Mouse (Mus musculus) liver, embryonic 14.5 days (tissue): ENCODE data around the gene Lzts2. TPM values are rescaled to one million over a fixed set of nuclear protein-coding genes. Genes with fewer than 3 reads are reported as not detected.

Experiments used
- ATAC-seq: fragments of 200-750 bp; cut with Nextera tagmentation; 2 replicates; pipeline ENCODE4 v1.8.0; 2017; ENCODE audit warnings: moderate number of reproducible peaks, mild to moderate bottlenecking, moderate library complexity; ENCODE audit not compliant: insufficient read depth
- DNase-seq, 3 experiments: peaks; one replicate each; pipeline ENCODE4 v3.0.0-alpha.2; 2012 to 2013; ENCODE audit warnings: low read depth in 3 of 3, low spot score in 3 of 3
- H3K27ac ChIP-seq: fragments of 300-500 bp; sonication (generic); 2 replicates; pipeline ENCODE4 v1.5.1; 2014; ENCODE audit warnings: moderate library complexity, mild to moderate bottlenecking, control low read depth, inconsistent platforms
- H3K27me3 ChIP-seq: fragments of 300-500 bp; sonication (generic); 2 replicates; pipeline ENCODE4 v1.6.1; 2014; ENCODE audit warnings: mild to moderate bottlenecking, low read length, moderate library complexity; ENCODE audit not compliant: control insufficient read depth, insufficient read depth
- H3K36me3 ChIP-seq: fragments of 300-500 bp; sonication (generic); replicated peaks from 2 replicates; pipeline ENCODE4 v1.6.1; 2014; ENCODE audit warnings: low read depth; ENCODE audit not compliant: control insufficient read depth, insufficient read depth
- H3K4me1 ChIP-seq, 2 experiments: fragments of 200-500 bp in 1 of 2; fragments of 300-500 bp in 1 of 2; sonication (generic) in 1 of 2; replicated peaks; 2 replicates each; pipeline ENCODE4 v1.6.1; 2012 to 2014; ENCODE audit warnings: antibody characterized with exemption in 1 of 2, inconsistent platforms in 1 of 2, low read length in 1 of 2; ENCODE audit not compliant: control insufficient read depth in 2 of 2, insufficient read depth in 2 of 2
- H3K4me2 ChIP-seq: fragments of 300-500 bp; sonication (generic); 2 replicates; pipeline ENCODE4 v1.6.1; 2014; ENCODE audit warnings: low read depth, mild to moderate bottlenecking, control low read depth, moderate library complexity
- H3K4me3 ChIP-seq, 2 experiments: fragments of 200-500 bp in 1 of 2; fragments of 300-500 bp in 1 of 2; sonication (generic) in 1 of 2; 2 replicates each; pipeline ENCODE4 v1.5.1; 2012 to 2014; ENCODE audit warnings: low read depth in 2 of 2, low read length in 2 of 2, mild to moderate bottlenecking in 2 of 2, control low read depth in 1 of 2, inconsistent platforms in 1 of 2, moderate library complexity in 1 of 2; ENCODE audit not compliant: insufficient read depth in 1 of 2
- H3K9ac ChIP-seq: fragments of 300-500 bp; sonication (generic); replicated peaks from 2 replicates; pipeline ENCODE4 v1.6.1; 2014; ENCODE audit warnings: mild to moderate bottlenecking, control low read depth, moderate library complexity
- H3K9me3 ChIP-seq: fragments of 300-500 bp; sonication (generic); 2 replicates; pipeline ENCODE4 v1.6.1; 2016; ENCODE audit warnings: low read length, mixed read lengths; ENCODE audit not compliant: control insufficient read depth
- CTCF ChIP-seq: IDR thresholded peaks from 2 replicates; pipeline ENCODE4 v1.5.1; 2016; ENCODE audit warnings: antibody characterized with exemption, low read depth, control low read depth
- EP300 ChIP-seq: IDR thresholded peaks from 2 replicates; pipeline ENCODE4 v1.6.1; 2016; ENCODE audit warnings: antibody characterized with exemption, low read depth
- WGBS: fragments of 180-500 bp; shearing (Covaris S2); extraction: QIAGEN DNeasy Blood & Tissue Kit; methylation state at CpG from one replicate; pipeline ENCODE4 v1.1.7; 2014; ENCODE audit not compliant: insufficient replicate concordance; 5-methylcytosine and 5-hydroxymethylcytosine counted together
- polyA plus RNA-seq, 2 experiments: library from polyadenylated mRNA; depleted of rRNA in 1 of 2; stranded (reverse) in 1 of 2; unstranded in 1 of 2; fragments of >200 nt; fragmentation: Nextera tagmentation in 1 of 2; extraction: Ambion mirVana in 1 of 2; gene quantifications; 2 replicates each; pipeline versions ENCODE4 v1.2.1 to v1.2.3; 2012 to 2014

Lzts2 gene
- polyA plus RNA-seq, 2 experiments: 3.7 to 4.8 TPM

DNA sequence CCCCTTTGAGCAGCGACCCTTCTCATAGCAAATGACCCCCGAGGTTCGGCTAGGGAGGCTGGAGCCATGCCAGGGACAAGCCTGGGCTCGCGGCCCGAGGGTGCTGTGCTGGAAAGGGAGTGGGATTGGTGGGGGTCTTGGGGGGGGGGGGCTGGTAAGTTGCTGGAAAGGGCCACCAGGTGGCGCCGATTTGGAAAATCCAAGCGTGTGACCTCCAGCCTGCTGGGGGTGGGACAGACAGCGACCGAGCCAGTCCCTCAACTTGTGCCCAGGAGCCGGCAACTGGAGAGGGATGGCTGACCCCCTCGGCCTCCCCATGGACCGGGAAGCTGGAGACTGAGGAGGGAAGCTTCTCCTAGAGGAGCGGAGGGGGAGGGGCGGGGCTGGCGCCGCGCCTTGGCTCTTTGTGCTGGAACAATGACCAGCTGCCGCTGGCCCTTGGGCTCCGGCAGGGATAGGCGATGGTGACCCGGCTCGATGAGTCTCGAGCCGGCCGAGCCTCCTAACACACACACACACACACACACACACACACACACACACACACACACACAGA lies 3.1 kb downstream of the Lzts2 start:
- Histone ChIP-seq H3K9ac (no peak overlapping the region; the same call in 1 of the 2 replicates), H3K4me1 (peaks cover 3 to 20% of the 10 kb centered on the region in 2 experiments; a peak in 3 of 4 replicates), H3K4me3 (peak overlapping the region; percentile 51 to 63), H3K27ac (no peak overlapping the region), H3K4me2 (peak overlapping the region; percentile 90), H3K36me3 (no peaks in the 10 kb centered on the region), H3K27me3 (peaks cover 2% of the 10 kb centered on the region; the same call in 1 of the 2 replicates), H3K9me3 (no peaks in the 10 kb centered on the region)
- peak; percentile 24; the same call in 1 of the 2 replicates for ATAC-seq
- TF ChIP-seq CTCF (peak; percentile 52), EP300 (no peak)
- 1% methylated on average over 15 of the region's 27 CpGs for WGBS
- no peak for DNase-seq

DNA sequence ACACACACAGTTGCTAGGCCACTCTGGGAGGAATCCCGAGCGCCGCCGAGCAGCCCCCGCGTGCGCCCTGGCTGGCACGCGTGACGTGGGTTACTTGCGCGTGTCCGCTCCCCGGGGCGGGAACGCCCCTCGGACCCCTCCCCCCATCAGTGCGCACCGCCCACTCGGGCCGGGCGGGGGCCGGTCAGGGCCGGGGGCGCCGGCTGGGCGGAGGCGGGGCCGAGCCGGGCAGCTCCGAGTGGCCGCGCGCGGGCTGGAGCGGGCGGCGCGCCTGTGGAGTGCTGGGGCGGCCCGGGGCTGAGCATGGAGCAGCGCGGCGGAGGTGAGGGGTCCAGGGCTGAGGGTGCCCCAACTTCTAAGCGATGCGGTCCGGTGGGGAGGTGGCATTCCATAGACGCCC lies 3.7 kb downstream of the Lzts2 start:
- H3K4me2 ChIP-seq: peak overlapping the region; percentile 90
- peak overlapping the region; percentile 52 for H3K9ac ChIP-seq
- no peaks in the 10 kb centered on the region for H3K36me3 ChIP-seq
- peaks cover 3 to 20% of the 10 kb centered on the region in 2 experiments; a peak in 3 of 4 replicates for H3K4me1 ChIP-seq
- TF ChIP-seq EP300 (no peak), CTCF (no peak)
- no peak for DNase-seq
- peak overlapping the region; percentile 51 to 63 for H3K4me3 ChIP-seq
- H3K9me3 ChIP-seq: no peaks in the 10 kb centered on the region
- under 1% methylated on average over 48 of the region's 48 CpGs for WGBS
- peaks cover 2% of the 10 kb centered on the region; the same call in 1 of the 2 replicates for H3K27me3 ChIP-seq
- peak; percentile 45; the same call in 1 of the 2 replicates for ATAC-seq
- no peak overlapping the region for H3K27ac ChIP-seq

DNA sequence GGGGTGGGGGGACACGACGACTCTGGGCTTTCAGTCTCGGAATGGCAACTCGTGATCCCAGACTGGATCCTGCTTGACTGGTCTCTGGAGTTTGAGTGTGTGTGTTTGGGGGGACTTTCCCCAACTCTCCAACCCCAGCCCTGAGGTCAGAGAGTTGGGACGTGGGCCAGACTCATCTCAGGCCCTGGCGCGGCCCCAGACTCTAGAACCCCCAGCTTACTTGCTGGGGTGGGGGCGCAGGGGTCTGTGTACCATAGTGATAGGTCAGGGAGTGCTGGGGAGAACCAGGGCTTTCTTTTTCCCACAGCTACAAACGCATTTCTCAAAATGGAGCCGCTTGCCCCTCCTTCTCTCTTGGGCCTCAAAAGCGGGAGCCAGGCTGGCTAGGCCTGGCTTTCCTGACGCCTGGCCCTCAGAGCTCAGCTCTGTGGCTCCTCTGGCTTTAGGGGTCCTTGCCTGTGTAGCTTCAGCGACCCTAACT lies 4.2 kb downstream of the Lzts2 start:
- DNase-seq: no peak
- Histone ChIP-seq H3K9me3 (no peaks in the 10 kb centered on the region), H3K27ac (no peak overlapping the region), H3K27me3 (peaks cover 2% of the 10 kb centered on the region; the same call in 1 of the 2 replicates), H3K9ac (peak overlapping the region; percentile 52), H3K4me2 (peak overlapping the region; percentile 90), H3K36me3 (no peaks in the 10 kb centered on the region), H3K4me1 (peaks cover 3 to 20% of the 10 kb centered on the region in 2 experiments; a peak in 3 of 4 replicates), H3K4me3 (peak overlapping the region; percentile 51 to 63)
- no peak for TF ChIP-seq CTCF
- no peak for TF ChIP-seq EP300
- no peak for ATAC-seq
- WGBS: 16% methylated on average over 13 of the region's 13 CpGs

DNA sequence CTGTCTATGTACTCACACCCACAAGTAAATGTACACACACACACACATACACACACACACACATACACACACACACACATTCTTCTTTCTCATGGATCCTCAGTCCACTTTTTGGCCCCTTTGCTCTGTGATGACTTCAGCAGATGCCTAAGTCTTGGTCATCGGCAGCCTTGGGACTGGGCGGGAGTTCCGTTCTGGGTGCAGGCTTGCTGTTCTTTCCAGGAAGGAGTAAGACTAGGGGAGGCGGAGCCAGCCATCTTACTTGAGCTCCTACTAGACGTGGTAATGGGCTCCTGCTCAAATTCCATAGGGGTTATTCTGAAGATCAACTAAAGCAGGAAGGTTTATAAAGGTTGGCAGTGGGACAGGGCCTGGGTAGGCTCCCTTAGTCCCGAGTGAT lies 6.1 kb downstream of the Lzts2 start:
- WGBS: 52% methylated on average over 6 of the region's 6 CpGs
- Histone ChIP-seq H3K4me1 (peaks cover 3 to 8% of the 10 kb centered on the region in 2 experiments; a peak in 3 of 4 replicates), H3K9ac (no peak overlapping the region), H3K27me3 (peaks cover 2% of the 10 kb centered on the region; the same call in 1 of the 2 replicates), H3K36me3 (no peaks in the 10 kb centered on the region), H3K27ac (no peak overlapping the region), H3K9me3 (no peaks in the 10 kb centered on the region), H3K4me2 (no peak overlapping the region), H3K4me3 (no peak overlapping the region)
- ATAC-seq (no peak), DNase-seq (no peak)
- TF ChIP-seq EP300: no peak
- no peak for TF ChIP-seq CTCF

DNA sequence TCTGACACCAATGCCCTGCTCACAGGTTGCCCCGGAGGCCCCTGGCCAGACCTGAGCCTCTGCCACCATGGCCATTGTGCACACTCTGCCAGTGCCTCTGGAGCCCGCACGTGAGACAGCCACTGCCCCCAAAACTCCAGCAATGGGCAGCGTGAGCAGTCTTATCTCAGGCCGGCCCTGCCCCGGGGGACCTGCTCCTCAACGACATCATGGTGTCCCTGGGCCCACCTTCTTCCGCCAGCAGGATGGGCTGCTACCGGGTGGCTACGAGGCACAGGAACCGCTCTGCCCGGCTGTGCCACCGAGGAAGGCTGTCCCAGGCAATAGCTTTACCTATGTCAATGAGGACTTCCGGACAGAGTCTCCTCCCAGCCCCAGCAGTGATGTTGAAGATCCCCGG lies 7.1 kb downstream of the Lzts2 start:
- Histone ChIP-seq H3K9me3 (no peaks in the 10 kb centered on the region), H3K9ac (no peak overlapping the region), H3K4me1 (peaks cover 3% of the 10 kb centered on the region in 2 experiments; a peak in 3 of 4 replicates), H3K36me3 (no peaks in the 10 kb centered on the region; the same call in 1 of the 2 replicates), H3K4me3 (no peak overlapping the region), H3K27ac (no peak overlapping the region), H3K4me2 (no peak overlapping the region), H3K27me3 (no peaks in the 10 kb centered on the region; the same call in 1 of the 2 replicates)
- ATAC-seq (no peak), DNase-seq (no peak)
- no peak for TF ChIP-seq EP300
- TF ChIP-seq CTCF: no peak
- WGBS: 74% methylated on average over 15 of the region's 15 CpGs
